Mouse (Mus musculus) cerebellum, adult 9-11 months (tissue): ENCODE results near the gene Slc35g1.

Source experiments
- DNase-seq: peaks from one replicate; pipeline ENCODE4 v3.0.0; 2022

The Slc35g1 gene

DNA sequence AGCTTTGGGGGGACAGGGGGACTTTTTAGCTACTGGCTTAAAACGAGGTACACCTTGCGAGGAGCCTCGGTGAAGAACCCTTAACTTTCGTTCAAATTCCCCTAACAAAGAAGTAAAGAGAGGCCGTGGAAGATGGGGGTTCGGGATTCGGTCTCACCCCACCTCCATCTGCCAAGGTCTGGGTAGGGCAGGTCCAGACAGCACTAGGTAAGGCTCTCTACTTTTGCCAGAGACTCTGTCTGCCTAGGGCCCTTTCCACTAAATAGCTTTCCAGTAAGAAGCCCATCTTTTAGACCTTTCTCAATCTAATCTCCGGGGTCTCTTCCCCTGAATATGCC is 822 bp downstream of the Slc35g1 start:
- peak; percentile 30 for DNase-seq

- no peak for DNase-seq
These were observed 1.2 kb downstream of the Slc35g1 start for GRCm38 (mm10) chr19:38397004-38397403.

- DNase-seq: no peak
These were observed 3.2 kb downstream of the Slc35g1 start for GRCm38 (mm10) chr19:38398966-38399365.

GRCm38 (mm10) chr19:38400851-38401250 is 5.1 kb downstream of the Slc35g1 start:
- DNase-seq: no peak

- DNase-seq: no peak
These were observed 5.6 kb downstream of the Slc35g1 start for GRCm38 (mm10) chr19:38401416-38401815.

DNA sequence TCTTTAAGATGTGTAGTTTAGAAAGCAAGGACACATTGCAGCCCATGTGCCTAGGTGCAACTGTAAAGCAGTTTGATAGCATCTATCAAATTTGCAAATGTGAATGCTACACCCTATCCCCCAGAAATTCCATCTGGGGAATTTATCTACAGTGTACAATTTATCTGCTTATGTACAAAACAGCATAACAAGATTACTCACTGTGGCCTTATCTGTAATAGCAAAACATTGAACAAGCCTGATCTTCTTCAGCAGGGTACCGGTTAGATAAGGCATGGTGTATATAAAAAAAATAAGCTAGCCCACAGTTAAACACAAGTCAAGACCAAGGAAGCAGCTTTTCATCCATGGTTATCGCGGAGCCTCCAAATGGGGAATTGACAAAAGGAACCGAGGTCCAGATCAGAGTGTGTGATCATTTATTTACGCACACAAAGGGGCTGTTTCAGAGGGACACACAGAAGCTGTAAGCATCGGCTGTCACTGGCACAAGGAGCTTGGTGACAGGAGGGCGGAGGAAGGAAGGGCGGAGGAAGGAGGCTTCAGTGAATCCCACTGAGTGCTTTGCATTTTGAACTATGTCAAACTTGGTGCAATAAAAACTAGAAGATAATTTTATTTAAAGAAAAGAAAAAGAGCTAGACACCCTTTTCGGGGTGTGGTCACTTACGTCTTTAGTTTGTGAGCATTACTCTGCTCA is 14.7 kb downstream of the Slc35g1 start:
- DNase-seq: no peak

DNA sequence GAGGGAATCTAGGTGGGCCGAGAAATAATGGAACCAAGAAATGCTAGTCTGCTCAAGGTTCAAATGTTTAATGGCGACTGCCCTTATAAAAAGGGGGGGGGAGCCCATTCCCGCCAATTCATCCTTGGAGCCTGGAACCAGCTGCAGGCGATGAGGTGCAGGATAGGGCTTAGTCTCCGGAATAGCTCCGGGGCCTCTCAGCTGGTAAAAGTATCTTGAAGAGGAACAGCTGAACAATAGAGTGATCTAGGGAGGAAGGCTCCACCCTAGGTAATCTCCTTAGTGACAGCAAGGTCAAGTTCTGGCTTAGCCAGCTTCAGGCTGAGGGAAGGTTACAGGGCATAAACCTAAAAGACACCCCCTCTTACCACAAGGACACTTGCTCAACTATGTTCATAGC is 18.1 kb downstream of the Slc35g1 start:
- DNase-seq: no peak

- no peak for DNase-seq
These were observed 23.1 kb downstream of the Slc35g1 start for GRCm38 (mm10) chr19:38418819-38419423.

DNA sequence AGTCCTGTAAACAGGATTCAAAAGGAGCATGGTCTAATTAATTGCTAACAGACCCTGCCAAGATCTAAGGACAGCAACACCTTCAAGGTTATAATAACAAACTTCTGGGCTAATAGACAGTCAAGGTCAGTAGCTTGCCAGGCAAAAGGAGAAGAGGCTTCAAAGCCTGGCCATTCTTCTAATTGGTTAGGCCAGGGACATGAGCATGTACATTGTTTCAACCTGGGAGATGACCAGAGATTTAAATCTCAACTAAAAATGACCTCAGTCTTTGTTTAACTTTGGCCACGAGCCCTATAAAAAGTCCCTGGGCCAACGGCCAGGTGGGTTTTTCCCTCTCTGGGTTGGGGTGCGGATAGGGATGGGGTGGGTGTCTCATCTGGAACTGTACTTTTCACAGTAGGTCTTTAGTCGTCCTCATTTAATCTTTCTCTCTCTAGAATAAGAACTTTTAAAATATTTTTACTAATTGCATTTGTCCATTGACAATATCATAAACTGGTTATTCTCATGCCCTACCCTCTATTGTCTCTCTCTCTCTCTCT is 25.0 kb downstream of the Slc35g1 start:
- no peak for DNase-seq

DNA sequence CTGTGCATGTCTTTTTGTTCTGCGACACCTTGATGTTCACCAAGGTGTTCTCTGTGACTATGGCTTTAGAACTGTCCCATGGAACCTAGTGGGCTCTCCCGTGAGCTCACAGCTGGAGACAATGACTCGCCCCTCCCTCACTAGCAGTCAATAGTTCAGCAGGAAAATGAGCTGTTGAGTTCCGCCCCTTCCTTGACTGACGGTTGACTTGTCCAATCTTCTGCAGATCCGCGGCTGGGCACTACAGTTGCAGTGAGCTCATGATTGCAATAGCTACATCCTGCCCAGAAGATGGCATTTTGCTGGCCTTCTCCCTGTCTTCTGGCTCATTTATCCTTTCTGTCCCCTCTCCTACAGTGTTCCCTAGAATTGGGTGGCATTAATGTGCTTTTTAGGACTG is 25.7 kb downstream of the Slc35g1 start:
- DNase-seq: no peak

DNA sequence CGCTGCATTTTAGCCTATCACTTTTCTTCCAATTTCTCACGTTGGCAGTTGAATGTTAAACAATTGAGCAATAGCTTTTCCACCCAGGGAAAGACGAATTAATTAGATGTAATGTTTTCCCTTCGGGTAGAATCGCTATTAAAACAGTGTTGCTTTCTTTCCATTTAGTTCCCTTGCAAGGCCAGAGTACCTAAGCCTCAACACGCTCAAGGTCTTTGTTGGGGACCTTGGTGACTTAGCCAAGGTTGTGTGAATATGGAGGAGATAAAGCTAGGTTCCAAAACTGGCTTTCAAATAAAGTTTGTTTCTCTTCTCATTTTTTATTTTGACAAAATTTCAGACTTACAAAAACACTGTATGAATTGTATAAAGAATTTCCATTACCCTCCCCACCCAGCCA is 27.1 kb downstream of the Slc35g1 start:
- DNase-seq: no peak

DNA sequence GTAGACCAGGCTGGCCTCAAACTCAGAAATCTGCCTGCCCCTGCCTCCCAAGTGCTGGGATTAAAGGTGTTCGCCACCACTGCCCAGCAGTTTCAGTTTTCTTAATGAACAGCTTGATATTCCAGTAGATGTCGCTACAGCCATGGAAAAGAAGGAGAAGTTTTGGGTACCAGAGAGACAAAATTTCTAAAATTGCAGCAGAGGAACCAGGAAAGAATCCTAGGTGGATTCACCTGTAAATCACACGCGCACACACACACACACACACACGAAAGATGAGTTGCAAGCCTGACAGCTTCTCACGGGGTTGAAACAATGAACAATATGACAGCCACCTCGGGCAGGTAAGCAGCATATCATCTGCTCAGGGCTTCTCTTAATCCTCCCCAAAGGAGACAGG is 28.1 kb downstream of the Slc35g1 start:
- no peak for DNase-seq

DNA sequence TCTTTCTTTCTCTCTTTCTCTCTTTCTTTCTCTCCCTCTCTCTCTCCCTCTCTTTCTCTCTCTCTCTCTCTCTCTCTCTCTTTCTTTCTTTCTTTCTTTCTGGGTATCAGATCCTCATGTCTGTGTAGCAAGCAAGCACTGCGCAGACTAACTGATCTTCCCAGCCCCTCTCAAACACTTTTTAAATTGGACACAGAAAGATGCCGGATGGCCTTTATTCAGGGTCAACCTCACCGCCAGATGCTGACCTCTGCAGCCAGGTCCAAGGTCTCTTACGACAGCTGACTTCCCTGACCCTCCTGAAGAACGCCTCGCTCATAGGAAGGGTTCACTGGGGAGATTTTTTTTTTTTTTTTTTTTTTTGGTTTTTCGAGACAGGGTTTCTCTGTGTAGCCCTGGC is 28.8 kb downstream of the Slc35g1 start:
- DNase-seq: no peak

GRCm38 (mm10) chr19:38429269-38429668 is 33.5 kb downstream of the Slc35g1 start:
- DNase-seq: no peak

- no peak for DNase-seq
These were observed 34.7 kb downstream of the Slc35g1 start for GRCm38 (mm10) chr19:38430475-38430874.

GRCm38 (mm10) chr19:38431326-38431725 is 35.5 kb downstream of the Slc35g1 start:
- DNase-seq: no peak

- DNase-seq: no peak
These were observed 36.2 kb downstream of the Slc35g1 start for GRCm38 (mm10) chr19:38432021-38432420.

GRCm38 (mm10) chr19:38433381-38433780 is 37.6 kb downstream of the Slc35g1 start:
- DNase-seq: no peak

- DNase-seq: no peak
These were observed 39.4 kb downstream of the Slc35g1 start for GRCm38 (mm10) chr19:38435221-38435620.

DNA sequence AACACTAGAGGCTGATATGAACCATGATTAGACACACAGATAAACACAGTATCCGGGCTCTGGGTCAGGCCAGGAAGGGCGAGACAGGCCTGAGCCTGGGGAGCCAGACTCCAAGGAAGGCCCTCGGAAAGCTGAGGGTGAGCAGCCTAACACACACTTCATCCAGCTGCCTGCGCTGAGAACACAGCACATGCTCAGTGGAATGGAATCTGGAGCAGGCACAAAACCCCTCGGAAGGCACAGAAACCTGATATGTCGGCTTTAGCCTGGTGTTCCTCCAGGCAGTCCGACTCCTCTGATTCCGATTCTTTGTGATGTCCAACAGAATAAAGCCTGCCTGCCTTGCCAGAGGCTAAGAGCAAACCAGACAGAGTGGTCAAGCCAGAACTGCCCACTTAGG is 46.1 kb downstream of the Slc35g1 start:
- DNase-seq: no peak

DNA sequence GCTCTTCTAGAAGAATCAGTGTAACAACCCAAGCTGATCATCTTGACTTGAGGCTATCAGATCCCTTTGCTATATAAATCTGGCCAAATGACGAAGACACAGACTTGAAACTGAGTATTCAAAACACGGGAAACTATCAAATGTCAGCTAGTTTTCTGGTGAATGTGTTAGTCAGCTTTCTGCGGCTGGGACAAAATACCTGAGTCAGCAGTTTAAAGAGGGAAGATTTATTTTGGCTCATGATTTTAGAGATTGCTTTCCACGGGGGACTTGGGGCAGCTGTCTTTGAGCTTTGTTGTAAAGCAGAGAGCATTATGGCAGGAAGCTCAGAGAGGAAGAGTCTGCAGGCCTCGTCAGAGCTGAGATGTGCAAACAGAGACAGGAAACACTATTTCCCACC is 50.0 kb downstream of the Slc35g1 start:
- DNase-seq: no peak
